Comparison of ENCODE assay signal across 13 mouse cellular contexts in genomic region chr2:79065321-79065720, GRCm38 (mm10).
"Had no signal": no experiment of that assay in that cellular context is flagged by ENCODE, and none has a peak within 500 bp of the region (broad histone marks: within the 10 kb centered on the region; RNA-seq: fewer than 3 reads in every experiment).

No protein-coding gene starts in this region.

- H3K4me1 ChIP-seq: kidney, embryonic 15.5 days; liver, embryonic 12.5 days; midbrain, embryonic 13.5 days; neural tube, embryonic 12.5 days had no signal

- H3K9ac ChIP-seq: kidney, embryonic 15.5 days; liver, embryonic 12.5 days; lung, embryonic 14.5 days; midbrain, embryonic 13.5 days; neural tube, embryonic 12.5 days had no signal

- ATAC-seq: liver, embryonic 12.5 days; midbrain, embryonic 13.5 days had no signal

- H3K27ac ChIP-seq: kidney, embryonic 15.5 days; limb, embryonic 10.5 days; liver, embryonic 12.5 days; midbrain, embryonic 13.5 days; neural tube, embryonic 12.5 days had no signal

- H3K36me3 ChIP-seq: kidney, embryonic 15.5 days; limb, embryonic 10.5 days; liver, embryonic 12.5 days; midbrain, embryonic 13.5 days; neural tube, embryonic 12.5 days had no signal

- H3K4me3 ChIP-seq: kidney, embryonic 15.5 days; limb, embryonic 10.5 days; liver, embryonic 12.5 days; midbrain, embryonic 13.5 days; myocyte; neural tube, embryonic 12.5 days had no signal

- DNase-seq: kidney, adult 2 months; kidney, postnatal 14 days; lung, embryonic 14.5 days; lung, postnatal 10 days; lung, postnatal 4 days; retina, postnatal 1 day; thymus, postnatal 36 days had no signal

- H3K4me2 ChIP-seq: kidney, embryonic 15.5 days; liver, embryonic 12.5 days; lung, embryonic 14.5 days; midbrain, embryonic 13.5 days; neural tube, embryonic 12.5 days had no signal

- H3K27me3 ChIP-seq: kidney, embryonic 15.5 days; liver, embryonic 12.5 days; midbrain, embryonic 13.5 days; neural tube, embryonic 12.5 days had no signal

- H3K9me3 ChIP-seq: kidney, embryonic 15.5 days; limb, embryonic 10.5 days; liver, embryonic 12.5 days; midbrain, embryonic 13.5 days; neural tube, embryonic 12.5 days had no signal
